Mouse (Mus musculus) heart, adult 18-20 months (tissue): ENCODE results near the gene Rfx2. TPM values are rescaled to one million over a fixed set of nuclear protein-coding genes. Genes with fewer than 3 reads are reported as not detected.

Source experiments
- DNase-seq, 2 experiments: peaks; one replicate each; pipeline ENCODE4 v3.0.0; 2021 to 2022; ENCODE audit warnings: mixed read lengths in 1 of 2
- total RNA-seq, 2 experiments: library from RNA; stranded (reverse); gene quantifications; 2 replicates each; pipeline ENCODE4 v1.2.3; 2021

Gene Rfx2
- total RNA-seq, 2 experiments from 2014 or later = 2.5 to 3.1 TPM

GRCm38 (mm10) chr17:56780291-56780978, 50.4 kb downstream of the Rfx2 start:
- DNase-seq = no peak

- DNase-seq = peak; percentile 51 to 58
These were observed 51.9 kb downstream of the Rfx2 start for GRCm38 (mm10) chr17:56778779-56779362.

GRCm38 (mm10) chr17:56777568-56777967, 53.2 kb downstream of the Rfx2 start:
- DNase-seq = no peak

GRCm38 (mm10) chr17:56769950-56770349, 60.9 kb downstream of the Rfx2 start, which contains the start of gene Prr22:
Prr22 (plus strand) TSS chr17:56770250.
- DNase-seq = no peak

- no peak for DNase-seq
These were observed 61.9 kb downstream of the Rfx2 start for GRCm38 (mm10) chr17:56768941-56769340.

- DNase-seq = no peak
These were observed 63.2 kb downstream of the Rfx2 start for GRCm38 (mm10) chr17:56767531-56768135.

GRCm38 (mm10) chr17:56766631-56767405, 64.0 kb downstream of the Rfx2 start:
- DNase-seq = no peak

GRCm38 (mm10) chr17:56765431-56765830, 65.4 kb downstream of the Rfx2 start:
- DNase-seq = no peak

GRCm38 (mm10) chr17:56764474-56765354, 66.1 kb downstream of the Rfx2 start, which contains the start of gene Dus3l:
Dus3l (plus strand) TSS chr17:56764757.
- peak; percentile 94 to 95 for DNase-seq

GRCm38 (mm10) chr17:56763741-56764250, 67.0 kb downstream of the Rfx2 start:
- no peak for DNase-seq

- DNase-seq = peak; percentile 64 to 75
These were observed 67.8 kb downstream of the Rfx2 start for GRCm38 (mm10) chr17:56762769-56763731.

GRCm38 (mm10) chr17:56761991-56762410, 68.8 kb downstream of the Rfx2 start:
- peak; percentile 87 to 89 for DNase-seq

GRCm38 (mm10) chr17:56761077-56761476, 69.7 kb downstream of the Rfx2 start:
- no peak for DNase-seq

GRCm38 (mm10) chr17:56759261-56759660, 71.6 kb downstream of the Rfx2 start:
- DNase-seq = no peak

- peak; percentile 54 to 71 for DNase-seq
These were observed 72.7 kb downstream of the Rfx2 start for GRCm38 (mm10) chr17:56758132-56758531.

- peak; percentile 85 to 90 for DNase-seq
These were observed 73.2 kb downstream of the Rfx2 start, which contains the start of gene Nrtn for GRCm38 (mm10) chr17:56757416-56758123. Nrtn (minus strand) TSS chr17:56757530.

- DNase-seq = peak; percentile 38 to 53
These were observed 74.0 kb downstream of the Rfx2 start for GRCm38 (mm10) chr17:56756703-56757399.
